Mouse (Mus musculus): ENCODE measurements around the gene Fbxw24.
"Not testable (repeated sequence)": the region's sequence is repeated elsewhere in the genome, so short reads cannot be mapped to it uniquely, and the experiment has no call there.

Gene Fbxw24

GRCm38 (mm10) chr9:109625957-109626356 is at the start of gene Fbxw24:
Gene Fbxw24 (minus strand): TSS chr9:109626057.
- not testable (repeated sequence) for ATAC-seq (ENCODE audit: low TSS enrichment)

- not testable (repeated sequence) for ATAC-seq (ENCODE audit: low TSS enrichment)
These were observed 38.7 kb upstream of the Fbxw24 start, which contains the start of gene Fbxw25 for GRCm38 (mm10) chr9:109664552-109664951. Gene Fbxw25 (minus strand): TSS chr9:109664652.

- not testable (repeated sequence) for ATAC-seq (ENCODE audit: low TSS enrichment)
These were observed 19.0 kb downstream of the Fbxw24 start for GRCm38 (mm10) chr9:109606837-109607236.

GRCm38 (mm10) chr9:109602128-109602527 is 23.7 kb downstream of the Fbxw24 start:
- not testable (repeated sequence) for ATAC-seq (ENCODE audit: low TSS enrichment)

- no peak for ATAC-seq (ENCODE audit: low TSS enrichment)
These were observed 28.6 kb downstream of the Fbxw24 start for GRCm38 (mm10) chr9:109597226-109597625.

- no peak for ATAC-seq (ENCODE audit: low TSS enrichment)
These were observed 31.0 kb downstream of the Fbxw24 start for GRCm38 (mm10) chr9:109594866-109595265.

- ATAC-seq (ENCODE audit: low TSS enrichment) = not testable (repeated sequence)
These were observed 57.7 kb downstream of the Fbxw24 start, which contains the start of gene Fbxw15 for GRCm38 (mm10) chr9:109568162-109568561. Gene Fbxw15 (minus strand): TSS chr9:109568262.

- no peak for ATAC-seq (ENCODE audit: low TSS enrichment)
These were observed 60.3 kb downstream of the Fbxw24 start for GRCm38 (mm10) chr9:109565546-109565945.

- not testable (repeated sequence) for ATAC-seq (ENCODE audit: low TSS enrichment)
These were observed 63.8 kb downstream of the Fbxw24 start for GRCm38 (mm10) chr9:109562106-109562505.

GRCm38 (mm10) chr9:109552483-109552882 is 73.4 kb downstream of the Fbxw24 start:
- ATAC-seq (ENCODE audit: low TSS enrichment) = peak; percentile 59; the same call in 1 of the 2 replicates

Measured in frontal cortex, adult (tissue).